Comparison of ENCODE assay signal across 16 mouse cellular contexts in genomic region chr2:52777839-52778238, GRCm38 (mm10). TPM values are rescaled to one million over a fixed set of nuclear protein-coding genes. Genes with fewer than 3 reads are reported as not detected.
A peak's percentile ranks its signal among the peaks of the same experiment; 100 is the strongest.
DNase-seq lines count a peak whose midpoint lies in the region; TF ChIP-seq lines count a peak whose summit lies in the region.
"Had no signal": no experiment of that assay in that cellular context is flagged by ENCODE, and none has a peak within 500 bp of the region (broad histone marks: within the 10 kb centered on the region; RNA-seq: fewer than 3 reads in every experiment).

No protein-coding gene starts in this region.

- peak; percentile 19 to 36 for DNase-seq in heart, postnatal 10 days
- DNase-seq in heart, adult 8-10 months (ENCODE audit: low spot score) = no peak
- peak; percentile 71 for DNase-seq in left cerebral cortex, postnatal 4 days
- DNase-seq in left cerebral cortex, adult 2 months (ENCODE audit: extremely low spot score in 1 of 2, low spot score in 2 of 2) = no peak
- DNase-seq in Muller cell, postnatal 12 days (ENCODE audit: inconsistent ontology term) = peak; percentile 52
- peak; percentile 55 for DNase-seq in brain, embryonic 18.5 days (ENCODE audit: low read depth, low spot score)
- no peak for DNase-seq in urinary bladder, adult 2 months (ENCODE audit: low spot score)
- DNase-seq: cerebellum, adult 2 months; embryo, embryonic 11 days; gastrocnemius, postnatal 10 days; kidney, adult 2 months; kidney, postnatal 36 days; thymus, adult 2 months had no signal

- no peak for TF ChIP-seq CTCF in left cerebral cortex, adult 2 months (IDR thresholded peaks at IDR 0.05)

- intact Hi-C loops in heart, postnatal 10 days (cut with DNase I) = no loop called here
- intact Hi-C loops in left cerebral cortex, postnatal 4 days (cut with DNase I) = loop anchor here (10.0 kb wide), 1 partner anchor 77 kb away; the partner anchor contains the start of gene Fmnl2
- intact Hi-C loops in left cerebral cortex, adult 2 months (cut with DNase I) = no loop called here

- H3K4me3 ChIP-seq in left cerebral cortex, adult 2 months = no peak overlapping the region
- H3K4me3 ChIP-seq: liver, embryonic 12.5 days; midbrain, embryonic 12.5 days; neural tube, embryonic 12.5 days had no signal

- H3K27ac ChIP-seq in left cerebral cortex, adult 2 months = no peak overlapping the region
- H3K27ac ChIP-seq: liver, embryonic 12.5 days; midbrain, embryonic 12.5 days; neural tube, embryonic 12.5 days had no signal

RNA-seq across cellular contexts. Expression of gene Stam2, which starts 35.8 kb away (rescaled TPM):
- total RNA-seq in heart, postnatal 10 days (2021) = 10 to 100 TPM; 27.5 to 31.6 TPM
- 10 to 100 TPM; 15.9 to 21.3 (median 17.8) TPM for total RNA-seq in heart, adult 8-10 months (2022)
- total RNA-seq in left cerebral cortex, postnatal 4 days (2021) = 10 to 100 TPM; 36.4 to 38.2 TPM
- 10 to 100 TPM; 25.2 to 26.6 TPM for total RNA-seq in left cerebral cortex, adult 2 months (2021)
- 17.5 and 18.9 TPM in 2 replicates for polyA plus RNA-seq in urinary bladder, adult 2 months (2012; rRNA removed)

Comparison
In these comparisons a context has a peak if more than half of its experiments do, and no peak if none do; other contexts are left out.
1. DNase-seq: peak in heart, postnatal 10 days (2 of 2), left cerebral cortex, postnatal 4 days (single experiment), Muller cell, postnatal 12 days (single experiment) and brain, embryonic 18.5 days (single experiment); none in heart, adult 8-10 months (single experiment), left cerebral cortex, adult 2 months (0 of 2) and urinary bladder, adult 2 months (single experiment).